Mouse (Mus musculus) embryonic fibroblast, embryonic 13.5 days (primary cell): ENCODE results near the gene Slc39a1. TPM values are rescaled to one million over a fixed set of nuclear protein-coding genes. Genes with fewer than 3 reads are reported as not detected.
A peak's percentile ranks its signal among the peaks of the same experiment; 100 is the strongest.

Experiments
- H3K27ac ChIP-seq: 2 replicates; pipeline ENCODE4 v1.5.1; 2012; ENCODE audit warnings: low read length, control low read depth, inconsistent platforms; ENCODE audit not compliant: insufficient read depth
- H3K4me1 ChIP-seq: 2 replicates; pipeline ENCODE4 v1.6.1; 2011; ENCODE audit warnings: low read length; ENCODE audit not compliant: control insufficient read depth, insufficient read depth
- H3K4me3 ChIP-seq: 2 replicates; pipeline ENCODE4 v1.5.1; 2011; ENCODE audit warnings: mild to moderate bottlenecking, control low read depth, low read length; ENCODE audit not compliant: insufficient read depth
- CTCF ChIP-seq: IDR thresholded peaks from 2 replicates; pipeline ENCODE4 v1.5.1; 2011; ENCODE audit warnings: mild to moderate bottlenecking, control low read depth, low read length, moderate library complexity, borderline replicate concordance; ENCODE audit not compliant: insufficient read depth
- POLR2A ChIP-seq: IDR thresholded peaks from 2 replicates; pipeline ENCODE4 v1.6.1; 2011; ENCODE audit warnings: low read depth, mild to moderate bottlenecking, control low read depth, low read length, moderate library complexity
- polyA plus RNA-seq: library from polyadenylated mRNA; stranded (reverse); fragments of >200 nt; gene quantifications from 2 replicates; pipeline ENCODE4 v1.2.4, GENCODE M21; 2011; ENCODE audit warnings: low read depth; ENCODE audit not compliant: missing spikeins, insufficient read length

Gene Slc39a1
- polyA plus RNA-seq, 1 experiment = 312 TPM

DNA sequence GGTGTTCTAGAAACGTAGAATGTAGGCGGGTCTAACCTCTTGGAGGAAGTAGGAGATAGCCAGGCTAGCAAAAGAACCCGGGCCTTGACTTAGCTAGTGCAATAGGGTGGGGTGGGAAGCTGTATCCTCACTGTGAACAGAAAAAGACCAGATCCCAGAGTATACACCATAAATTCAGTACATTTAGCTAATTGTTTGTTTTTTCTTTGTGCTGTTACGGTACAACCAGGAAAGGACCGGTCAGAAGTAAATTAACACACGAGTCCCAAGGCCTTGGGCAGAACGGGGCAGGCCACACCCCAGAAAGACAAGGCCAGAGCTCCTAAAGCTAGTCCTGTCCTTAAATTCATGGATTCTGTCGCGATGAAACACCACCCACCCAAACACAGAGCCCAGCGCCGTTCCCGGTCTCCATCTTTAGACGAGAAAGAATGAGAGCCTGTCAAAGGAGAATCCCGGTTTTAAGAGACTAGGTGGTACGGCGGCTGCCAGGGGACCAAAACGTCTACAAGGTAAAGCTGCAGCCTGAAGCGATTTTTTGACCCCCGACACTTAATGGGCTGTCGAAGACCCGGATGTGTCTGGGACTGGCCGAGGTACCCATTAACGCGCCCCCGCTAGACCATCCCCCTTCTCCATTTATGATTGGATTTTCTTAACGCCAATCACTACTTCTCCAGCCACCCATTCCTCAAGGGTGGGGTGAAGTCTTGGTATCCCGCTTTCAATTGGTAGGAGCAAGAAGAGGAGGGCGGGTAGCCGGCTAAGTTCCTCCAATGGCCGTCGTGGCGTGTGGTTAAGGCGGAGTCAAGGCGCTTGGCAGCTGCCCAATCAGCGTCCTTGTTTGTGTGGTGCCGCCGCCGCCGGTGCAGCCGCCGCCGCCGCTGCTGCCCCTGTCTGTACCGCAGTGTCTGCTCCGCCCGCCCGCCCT is 44.6 kb downstream of the Slc39a1 start, which contains the start of gene Gatad2b:
Gene Gatad2b, plus strand, starts transcription at position 834 of the 931 bp plus-strand sequence.
- Histone ChIP-seq H3K27ac (peak within 1 kb of the TSS; percentile 96), H3K4me1 (peaks cover 2% of the 10 kb centered on the region; the same call in 1 of the 2 replicates), H3K4me3 (peak within 1 kb of the TSS; percentile 98)
- TF ChIP-seq POLR2A (peak; percentile 67), CTCF (no peak)

DNA sequence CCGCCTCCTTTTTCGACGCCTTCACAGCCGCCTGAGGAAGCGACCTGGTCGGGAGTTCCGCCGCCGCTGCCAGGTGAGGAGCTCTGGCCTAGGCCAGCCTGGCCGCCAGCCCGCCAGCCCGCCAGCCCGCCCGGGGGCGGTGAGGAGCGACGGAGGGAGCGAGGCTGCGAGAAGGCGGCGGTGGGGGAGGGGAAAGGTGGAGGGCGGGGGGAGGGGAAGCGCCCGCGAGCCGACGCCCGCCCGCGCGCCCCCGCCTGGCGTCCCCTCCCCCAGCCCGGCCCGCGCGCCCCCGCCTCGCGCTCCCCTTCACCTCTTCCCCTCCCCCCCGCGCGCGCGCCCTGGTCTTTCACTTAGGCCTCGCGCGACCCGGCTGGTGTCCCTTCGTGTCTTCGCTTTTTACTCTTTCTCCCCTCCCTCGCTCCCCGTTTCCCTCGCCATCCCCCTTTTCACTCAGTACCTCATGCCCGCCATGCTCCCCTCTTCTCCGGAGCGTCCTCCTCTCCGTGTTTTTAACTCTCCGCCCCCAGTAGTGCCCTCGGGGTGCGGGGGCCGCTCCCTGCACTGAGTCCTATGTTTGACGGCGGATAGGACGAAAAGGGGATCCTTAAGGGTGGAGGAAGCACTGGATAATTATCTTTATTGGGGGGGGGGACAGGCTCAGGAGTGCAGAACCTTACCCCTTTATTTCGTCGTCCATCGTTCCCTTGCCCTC is 45.5 kb downstream of the Slc39a1 start:
- H3K4me1 ChIP-seq = peaks cover 2% of the 10 kb centered on the region; the same call in 1 of the 2 replicates
- peak overlapping the region; percentile 98 for H3K4me3 ChIP-seq
- peak overlapping the region; percentile 90 for H3K27ac ChIP-seq
- peak; percentile 31; the same call in 1 of the 2 replicates for TF ChIP-seq POLR2A
- no peak for TF ChIP-seq CTCF

DNA sequence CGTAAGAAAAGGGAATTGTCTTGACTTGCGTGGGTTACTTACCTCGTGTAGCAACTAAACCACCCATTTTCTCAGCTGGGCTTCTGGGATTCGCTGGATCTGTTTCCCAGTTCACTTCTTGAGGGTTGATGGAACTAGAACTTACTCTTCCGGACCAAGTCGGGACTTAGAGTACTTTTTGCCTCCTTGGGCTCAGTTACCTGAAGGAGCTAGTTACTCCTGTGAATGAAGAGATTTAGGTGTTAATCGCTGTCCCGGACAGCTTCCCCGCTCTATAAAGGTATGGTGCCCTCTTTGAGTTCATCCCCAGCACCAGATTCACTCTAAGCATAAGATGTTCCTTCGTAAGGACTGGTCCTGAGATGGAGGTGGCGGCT is 46.1 kb downstream of the Slc39a1 start:
- peak overlapping the region; percentile 68 for H3K27ac ChIP-seq
- H3K4me1 ChIP-seq = peaks cover 2% of the 10 kb centered on the region; the same call in 1 of the 2 replicates

DNA sequence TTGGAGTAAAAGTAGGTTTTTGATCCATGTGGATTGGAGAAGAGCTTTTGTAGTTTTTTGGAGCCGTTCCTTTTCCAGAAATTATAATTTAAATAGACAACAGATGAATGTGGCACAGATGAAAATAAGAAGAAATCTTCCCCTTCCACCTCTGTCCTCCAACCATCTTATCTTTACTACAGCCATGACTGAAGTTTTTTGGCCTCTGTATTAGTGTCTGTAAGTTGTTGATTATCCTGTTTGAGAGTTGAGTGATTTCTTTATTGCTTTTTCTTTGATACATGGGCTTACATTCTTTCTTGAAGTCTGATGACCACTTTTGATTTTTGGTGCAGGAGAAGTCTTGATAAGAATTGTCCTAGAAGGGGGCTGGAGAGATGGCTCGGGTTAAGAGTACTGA is 46.7 kb downstream of the Slc39a1 start:
- H3K27ac ChIP-seq = no peak overlapping the region

More for the DNA sequence above, 46.1 kb downstream of the Slc39a1 start:
- TF ChIP-seq POLR2A (no peak), CTCF (no peak)
- peak overlapping the region; percentile 98 for H3K4me3 ChIP-seq

More for the DNA sequence above, 46.7 kb downstream of the Slc39a1 start:
- peaks cover 2% of the 10 kb centered on the region; the same call in 1 of the 2 replicates for H3K4me1 ChIP-seq
- H3K4me3 ChIP-seq = peak overlapping the region; percentile 98
- TF ChIP-seq CTCF = no peak
- no peak for TF ChIP-seq POLR2A

Other genes starting within 250 kb of the Slc39a1 start
- gene Hax1, start 249.4 kb upstream of the Slc39a1 start, polyA plus RNA-seq = 132 and 163 TPM in 2 replicates
- gene 4933434E20Rik, start 196.5 kb upstream of the Slc39a1 start, polyA plus RNA-seq = 110 and 114 TPM in 2 replicates
- 241 and 256 TPM in 2 replicates for gene Ubap2l, start 195.5 kb upstream of the Slc39a1 start, polyA plus RNA-seq
- gene Tpm3, start 175.5 kb upstream of the Slc39a1 start, polyA plus RNA-seq = 498 and 523 TPM in 2 replicates
- 0.86 and 0.99 TPM in 2 replicates for gene Nup210l, start 144.0 kb upstream of the Slc39a1 start, polyA plus RNA-seq
- 36.9 and 264 TPM in 2 replicates for gene Rps27, start 34.5 kb upstream of the Slc39a1 start, polyA plus RNA-seq
- gene Rab13, start 34.5 kb upstream of the Slc39a1 start, polyA plus RNA-seq = 32.1 and 33.5 TPM in 2 replicates
- 47.1 and 47.5 TPM in 2 replicates for gene Jtb, start 16.6 kb upstream of the Slc39a1 start, polyA plus RNA-seq
- 2.0 and 2.3 TPM in 2 replicates for gene Creb3l4, start 4.7 kb upstream of the Slc39a1 start, polyA plus RNA-seq
- 29.5 and 34.3 TPM in 2 replicates for gene Crtc2, start 6.0 kb downstream of the Slc39a1 start, polyA plus RNA-seq
- 6.8 and 10.3 TPM in 2 replicates for gene Dennd4b, start 17.0 kb downstream of the Slc39a1 start, polyA plus RNA-seq
- gene Gatad2b, start 45.0 kb downstream of the Slc39a1 start, polyA plus RNA-seq = 63.1 and 70.0 TPM in 2 replicates
- 9.0 and 20.0 TPM in 2 replicates for gene Slc27a3, start 141.8 kb downstream of the Slc39a1 start, polyA plus RNA-seq
- gene Ints3, start 185.4 kb downstream of the Slc39a1 start, polyA plus RNA-seq = 39.5 and 40.0 TPM in 2 replicates
- 0.18 TPM in 1 of 2 replicates, not detected in the other for gene Npr1, start 217.7 kb downstream of the Slc39a1 start, polyA plus RNA-seq
- gene Ilf2, start 228.0 kb downstream of the Slc39a1 start, polyA plus RNA-seq = 82.1 and 97.0 TPM in 2 replicates
- 87.6 and 102 TPM in 2 replicates for gene Snapin, start 242.9 kb downstream of the Slc39a1 start, polyA plus RNA-seq